Mouse (Mus musculus): ENCODE data around the gene AA986860. TPM values are rescaled to one million over a fixed set of nuclear protein-coding genes. Genes with fewer than 3 reads are reported as not detected.

The AA986860 gene
- total RNA-seq (2014; rRNA removed; ENCODE audit: low replicate concordance): 1.8 and 2.3 TPM in 2 replicates
- polyA plus RNA-seq (2015; fragmentation: Nextera tagmentation; extraction: Ambion mirVana): 0.30 and 0.48 TPM in 2 replicates

DNA sequence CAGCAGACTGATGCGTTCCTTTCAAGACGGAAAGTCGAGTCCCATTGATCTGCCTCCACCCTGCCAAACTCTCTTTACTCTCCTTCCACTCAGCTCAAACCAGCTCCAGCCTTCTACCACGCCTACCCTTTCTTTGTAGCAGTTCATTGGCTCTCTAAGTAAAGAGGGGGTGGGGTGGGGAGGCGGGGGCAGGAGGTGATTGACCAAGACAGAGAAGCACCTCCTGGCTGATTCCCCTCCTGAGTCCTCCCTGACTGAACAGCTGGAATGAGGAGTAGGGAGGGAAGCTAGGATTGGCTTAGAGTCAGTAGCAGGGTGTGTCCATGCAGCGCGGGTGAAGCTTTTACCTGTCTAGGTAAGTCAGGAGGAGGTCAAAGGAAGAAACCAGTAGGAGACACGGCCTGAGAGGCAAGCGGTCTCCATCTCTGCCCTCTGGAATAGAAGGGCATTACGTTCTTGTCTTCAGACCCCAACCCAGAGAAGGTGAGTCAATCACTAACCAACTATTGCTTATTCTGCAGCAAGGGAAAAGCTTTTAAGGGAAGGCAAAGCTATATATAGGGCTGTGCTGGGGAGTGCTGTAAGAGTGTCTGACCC, at the start of gene AA986860:
AA986860 (plus strand) TSS at position 236 of the 597 bp plus-strand sequence.
- Histone ChIP-seq H3K4me3 (ENCODE audit: low read depth, low read length) (no peak within 1 kb of the TSS), H3K27ac (ENCODE audit: low read depth) (no peak within 1 kb of the TSS), H3K27me3 (ENCODE audit: control insufficient read depth, insufficient read depth, low read length) (no peaks in the 10 kb centered on the region), H3K4me2 (ENCODE audit: low read depth, low read length) (peak within 1 kb of the TSS; percentile 14; the same call in 1 of the 2 replicates), H3K4me1 (ENCODE audit: control insufficient read depth, insufficient read depth) (no peaks in the 10 kb centered on the region), H3K9me3 (replicated peaks; ENCODE audit: control insufficient read depth, low read length) (no peaks in the 10 kb centered on the region), H3K36me3 (replicated peaks; ENCODE audit: control insufficient read depth, insufficient read depth, low read length) (no peaks in the 10 kb centered on the region), H3K9ac (replicated peaks; ENCODE audit: low read depth, low read length) (no peak within 1 kb of the TSS)
- DNase-seq (ENCODE audit: low spot score) (peak; percentile 23), ATAC-seq (ENCODE audit: insufficient read depth, low read depth) (no peak; the same call in 1 of the 2 replicates)
- TF ChIP-seq EP300 (IDR thresholded peaks at IDR 0.05; ENCODE audit: low read depth) (no peak), CTCF (IDR thresholded peaks at IDR 0.05; ENCODE audit: low read depth) (no peak)
- 12% methylated on average over 10 of the region's 10 CpGs for WGBS

- Histone ChIP-seq H3K36me3 (replicated peaks; ENCODE audit: control insufficient read depth, insufficient read depth, low read length) (no peaks in the 10 kb centered on the region), H3K4me1 (ENCODE audit: control insufficient read depth, insufficient read depth) (no peaks in the 10 kb centered on the region), H3K27ac (ENCODE audit: low read depth) (no peak overlapping the region), H3K9ac (replicated peaks; ENCODE audit: low read depth, low read length) (no peak overlapping the region), H3K9me3 (replicated peaks; ENCODE audit: control insufficient read depth, low read length) (0 out of 2 replicates have a peak, but pooled peaks cover 5% of the 10 kb centered on the region), H3K4me2 (ENCODE audit: low read depth, low read length) (no peak overlapping the region), H3K27me3 (ENCODE audit: control insufficient read depth, insufficient read depth, low read length) (no peaks in the 10 kb centered on the region), H3K4me3 (ENCODE audit: low read depth, low read length) (no peak overlapping the region)
- DNase-seq (ENCODE audit: low spot score) (no peak), ATAC-seq (ENCODE audit: insufficient read depth, low read depth) (no peak)
- TF ChIP-seq CTCF (IDR thresholded peaks at IDR 0.05; ENCODE audit: low read depth): no peak
- TF ChIP-seq EP300 (IDR thresholded peaks at IDR 0.05; ENCODE audit: low read depth): no peak
- WGBS: 30% methylated on average over 1 of the region's 1 CpGs
Measured at GRCm38 (mm10) chr1:130683905-130684304, 47.9 kb upstream of the AA986860 start.

DNA sequence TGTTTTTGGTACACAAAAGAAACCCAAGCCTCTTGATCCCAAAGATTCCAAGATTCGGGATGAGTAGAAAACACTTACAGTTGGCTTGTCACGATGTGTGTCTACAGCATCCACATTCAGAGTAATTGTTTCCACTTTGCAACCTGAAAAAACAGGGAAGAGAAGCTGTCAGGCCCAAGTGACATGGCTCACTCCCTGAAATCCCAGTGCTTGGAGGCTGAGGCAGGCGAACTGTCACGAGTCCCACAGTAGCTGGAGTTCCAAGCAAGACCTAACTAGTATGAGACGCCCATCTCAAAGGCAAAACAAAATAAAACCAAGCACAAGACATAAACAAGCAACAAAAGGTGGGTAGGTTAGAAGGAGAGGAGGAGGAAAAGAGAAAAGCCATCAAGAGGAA, 33.2 kb upstream of the AA986860 start:
- ATAC-seq (ENCODE audit: insufficient read depth, low read depth): no peak
- Histone ChIP-seq H3K9ac (replicated peaks; ENCODE audit: low read depth, low read length) (no peak overlapping the region), H3K9me3 (replicated peaks; ENCODE audit: control insufficient read depth, low read length) (no peaks in the 10 kb centered on the region), H3K27ac (ENCODE audit: low read depth) (no peak overlapping the region), H3K27me3 (ENCODE audit: control insufficient read depth, insufficient read depth, low read length) (no peaks in the 10 kb centered on the region), H3K4me1 (ENCODE audit: control insufficient read depth, insufficient read depth) (no peaks in the 10 kb centered on the region), H3K36me3 (replicated peaks; ENCODE audit: control insufficient read depth, insufficient read depth, low read length) (peaks cover 63% of the 10 kb centered on the region), H3K4me2 (ENCODE audit: low read depth, low read length) (no peak overlapping the region), H3K4me3 (ENCODE audit: low read depth, low read length) (no peak overlapping the region)
- no peak for DNase-seq (ENCODE audit: low spot score)
- no peak for TF ChIP-seq CTCF (IDR thresholded peaks at IDR 0.05; ENCODE audit: low read depth)
- no peak for TF ChIP-seq EP300 (IDR thresholded peaks at IDR 0.05; ENCODE audit: low read depth)
- WGBS: 93% methylated on average over 5 of the region's 5 CpGs

GRCm38 (mm10) chr1:130699937-130700633, 31.7 kb upstream of the AA986860 start:
- DNase-seq (ENCODE audit: low spot score): peak; percentile 30
- Histone ChIP-seq H3K4me2 (ENCODE audit: low read depth, low read length) (no peak overlapping the region), H3K9ac (replicated peaks; ENCODE audit: low read depth, low read length) (no peak overlapping the region), H3K9me3 (replicated peaks; ENCODE audit: control insufficient read depth, low read length) (no peaks in the 10 kb centered on the region), H3K4me3 (ENCODE audit: low read depth, low read length) (no peak overlapping the region), H3K36me3 (replicated peaks; ENCODE audit: control insufficient read depth, insufficient read depth, low read length) (peaks cover 66% of the 10 kb centered on the region), H3K4me1 (ENCODE audit: control insufficient read depth, insufficient read depth) (no peaks in the 10 kb centered on the region), H3K27me3 (ENCODE audit: control insufficient read depth, insufficient read depth, low read length) (no peaks in the 10 kb centered on the region), H3K27ac (ENCODE audit: low read depth) (no peak overlapping the region)
- WGBS: 57% methylated on average over 10 of the region's 10 CpGs
- TF ChIP-seq CTCF (IDR thresholded peaks at IDR 0.05; ENCODE audit: low read depth) (no peak), EP300 (IDR thresholded peaks at IDR 0.05; ENCODE audit: low read depth) (0 out of 2 replicates have a peak, but pooled peaks have one; percentile 39)
- ATAC-seq (ENCODE audit: insufficient read depth, low read depth): peak; percentile 79

DNA sequence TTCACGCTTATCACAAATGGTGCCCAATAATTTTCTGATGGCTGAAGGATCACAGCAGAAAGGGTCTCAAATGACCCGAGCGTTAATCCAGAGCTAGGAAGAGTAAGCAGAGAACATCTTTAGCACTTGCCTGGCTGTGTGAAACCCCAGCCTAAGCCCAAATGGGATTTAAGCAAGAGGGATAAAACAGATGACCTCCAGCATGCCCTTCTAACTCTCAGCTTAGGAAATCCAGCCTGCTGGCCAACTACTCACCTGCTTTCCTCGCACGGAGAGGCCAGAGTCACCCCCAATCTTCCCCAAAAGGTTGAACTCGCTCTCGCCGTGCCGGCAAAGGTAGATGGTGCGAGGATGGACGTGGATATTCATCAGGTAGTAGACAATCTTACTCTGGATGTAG, 29.8 kb upstream of the AA986860 start:
- no peak for ATAC-seq (ENCODE audit: insufficient read depth, low read depth)
- TF ChIP-seq EP300 (IDR thresholded peaks at IDR 0.05; ENCODE audit: low read depth) (no peak), CTCF (IDR thresholded peaks at IDR 0.05; ENCODE audit: low read depth) (no peak)
- Histone ChIP-seq H3K27ac (ENCODE audit: low read depth) (no peak overlapping the region), H3K4me1 (ENCODE audit: control insufficient read depth, insufficient read depth) (no peaks in the 10 kb centered on the region), H3K4me3 (ENCODE audit: low read depth, low read length) (no peak overlapping the region), H3K9ac (replicated peaks; ENCODE audit: low read depth, low read length) (no peak overlapping the region), H3K27me3 (ENCODE audit: control insufficient read depth, insufficient read depth, low read length) (no peaks in the 10 kb centered on the region), H3K9me3 (replicated peaks; ENCODE audit: control insufficient read depth, low read length) (no peaks in the 10 kb centered on the region), H3K4me2 (ENCODE audit: low read depth, low read length) (no peak overlapping the region), H3K36me3 (replicated peaks; ENCODE audit: control insufficient read depth, insufficient read depth, low read length) (peaks cover 81% of the 10 kb centered on the region)
- WGBS: 92% methylated on average over 11 of the region's 11 CpGs
- DNase-seq (ENCODE audit: low spot score): no peak

Measured in heart, postnatal 0 days (tissue).